Mouse (Mus musculus): ENCODE data around the gene Zfand6. TPM values are rescaled to one million over a fixed set of nuclear protein-coding genes. Genes with fewer than 3 reads are reported as not detected.

Zfand6 gene
- polyA plus RNA-seq, 1 experiment from 2014 or later = 198 TPM

DNA sequence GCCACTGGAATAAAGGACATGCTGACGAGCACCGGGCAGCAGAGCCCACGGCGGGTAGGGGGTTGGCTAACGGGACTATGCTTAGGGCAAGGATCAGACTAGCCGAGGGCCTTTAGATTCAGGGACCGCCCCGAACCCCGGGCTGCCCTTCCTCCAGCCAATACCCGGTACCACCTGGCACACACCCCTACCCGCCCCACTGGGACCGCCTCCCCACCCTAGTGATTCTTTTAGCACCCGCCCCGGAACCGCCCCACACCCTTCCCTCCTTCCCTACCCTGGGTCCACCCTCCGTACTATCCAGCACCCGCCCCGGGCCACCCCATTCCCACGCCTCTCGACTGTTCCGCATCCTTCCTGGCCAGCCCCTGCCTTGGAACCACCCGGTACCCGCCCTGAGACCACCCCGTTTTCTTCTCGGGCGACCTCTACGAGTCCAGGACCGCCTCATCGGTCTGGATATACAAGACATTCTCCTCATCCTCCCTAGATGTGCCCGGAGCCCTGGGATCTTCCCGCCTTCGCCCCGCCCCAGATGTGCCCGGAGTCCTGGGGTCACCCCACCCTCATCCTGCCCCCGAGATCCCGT is 84.0 kb downstream of the Zfand6 start:
- Histone ChIP-seq H3K4me3 (peak overlapping the region; percentile 55), H3K27ac (no peak overlapping the region), H3K4me1 (peaks cover 7% of the 10 kb centered on the region; the same call in 1 of the 2 replicates), H3K9me3 (no peaks in the 10 kb centered on the region), H3K36me3 (no peaks in the 10 kb centered on the region), H3K9ac (peak overlapping the region; percentile 54), H3K4me2 (replicated peaks) (peak overlapping the region; percentile 97), H3K27me3 (no peaks in the 10 kb centered on the region)
- ATAC-seq (ENCODE audit: insufficient number of reproducible peaks, insufficient read depth, low FRiP score, low TSS enrichment) = peak; percentile 86
- WGBS = under 1% methylated on average over 35 of the region's 36 CpGs

DNA sequence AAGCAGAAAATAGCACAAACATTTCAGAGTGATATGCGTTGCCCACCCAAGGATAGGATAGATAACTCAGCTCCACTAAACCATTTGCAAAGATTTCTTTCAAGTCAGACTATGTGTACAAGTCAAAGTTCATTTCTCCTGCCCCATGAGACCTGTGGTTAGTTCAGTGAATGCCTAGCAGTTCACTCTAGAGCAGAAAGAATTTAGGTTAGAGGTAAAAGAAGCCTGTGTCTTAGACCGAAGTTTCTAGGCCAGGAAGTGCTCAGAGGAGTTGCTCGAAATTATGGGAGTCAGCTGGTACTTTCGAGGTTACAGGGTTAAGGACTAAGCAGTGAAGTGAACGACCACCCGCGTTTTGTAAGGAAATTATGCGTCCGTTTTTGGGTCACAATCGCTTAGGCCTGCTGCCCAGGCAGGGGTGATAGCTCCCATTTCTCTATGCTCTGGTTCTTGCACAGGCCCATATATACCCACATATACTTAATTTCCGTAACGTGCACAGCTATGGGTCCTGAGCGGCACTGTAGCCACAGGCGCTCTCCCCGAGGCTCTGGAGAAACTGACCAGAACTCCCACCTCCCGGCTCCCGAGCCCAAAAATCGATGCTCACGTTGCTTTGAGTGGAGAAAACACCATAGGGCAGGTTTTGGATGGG is 84.6 kb downstream of the Zfand6 start:
- peaks cover 7% of the 10 kb centered on the region; the same call in 1 of the 2 replicates for H3K4me1 ChIP-seq
- H3K27ac ChIP-seq = no peak overlapping the region
- H3K9me3 ChIP-seq = no peaks in the 10 kb centered on the region
- H3K9ac ChIP-seq = peak overlapping the region; percentile 54
- 8% methylated on average over 19 of the region's 19 CpGs for WGBS
- peak overlapping the region; percentile 55 for H3K4me3 ChIP-seq
- peak overlapping the region; percentile 97 for H3K4me2 ChIP-seq (replicated peaks)
- no peaks in the 10 kb centered on the region for H3K36me3 ChIP-seq
- no peaks in the 10 kb centered on the region for H3K27me3 ChIP-seq
- 0 out of 2 replicates have a peak, but pooled peaks have one; percentile 54 for ATAC-seq (ENCODE audit: insufficient number of reproducible peaks, insufficient read depth, low FRiP score, low TSS enrichment)

DNA sequence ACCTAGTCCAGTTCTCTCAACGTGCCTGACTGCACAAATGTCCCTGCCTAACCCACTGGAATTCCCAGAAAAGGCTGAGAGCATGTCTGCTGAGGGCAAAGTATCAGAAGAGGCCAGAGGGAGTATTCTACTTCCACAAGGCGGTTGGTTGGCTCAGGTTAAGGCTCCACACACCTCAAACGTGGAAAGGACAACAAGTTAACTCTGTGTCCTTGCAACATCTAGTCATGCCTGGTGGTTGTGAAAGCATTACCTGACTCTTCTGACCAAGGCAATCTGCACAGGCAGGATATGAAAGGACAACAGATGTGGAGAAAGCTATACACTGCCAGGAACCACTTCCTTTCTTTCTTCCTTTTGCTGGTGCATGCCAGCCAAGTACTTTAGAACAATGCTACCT is 85.3 kb downstream of the Zfand6 start:
- 66% methylated on average over 3 of the region's 3 CpGs for WGBS

DNA sequence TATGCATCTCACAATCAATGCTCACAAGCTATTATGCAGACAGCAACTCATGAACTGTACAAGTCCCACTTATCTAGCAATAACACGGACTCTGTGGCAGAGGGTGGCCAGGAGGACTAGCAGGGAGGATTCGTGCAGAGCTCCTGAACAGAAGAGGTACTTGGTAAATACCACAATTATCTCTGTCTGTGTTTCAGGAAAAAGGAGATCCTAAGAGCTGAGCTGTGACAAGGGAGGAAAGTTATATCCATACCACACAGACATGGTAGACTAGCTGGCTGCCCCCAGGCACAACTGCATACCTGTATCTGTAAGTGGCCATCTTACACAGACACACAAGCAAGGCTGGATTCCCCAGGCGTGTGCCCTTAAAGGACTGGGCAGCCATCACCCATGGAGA is 88.4 kb downstream of the Zfand6 start:
- no peak for ATAC-seq (ENCODE audit: insufficient number of reproducible peaks, insufficient read depth, low FRiP score, low TSS enrichment)
- Histone ChIP-seq H3K4me1 (peaks cover 6% of the 10 kb centered on the region; the same call in 1 of the 2 replicates), H3K27me3 (no peaks in the 10 kb centered on the region), H3K36me3 (no peaks in the 10 kb centered on the region), H3K4me3 (no peak overlapping the region), H3K27ac (no peak overlapping the region), H3K9ac (no peak overlapping the region), H3K4me2 (replicated peaks) (no peak overlapping the region), H3K9me3 (no peaks in the 10 kb centered on the region)
- 80% methylated on average over 3 of the region's 3 CpGs for WGBS

More for the DNA sequence above, 85.3 kb downstream of the Zfand6 start:
- ATAC-seq (ENCODE audit: insufficient number of reproducible peaks, insufficient read depth, low FRiP score, low TSS enrichment) = no peak
- peaks cover 7% of the 10 kb centered on the region; the same call in 1 of the 2 replicates for H3K4me1 ChIP-seq
- H3K27me3 ChIP-seq = no peaks in the 10 kb centered on the region
- H3K9me3 ChIP-seq = no peaks in the 10 kb centered on the region
- no peak overlapping the region for H3K27ac ChIP-seq
- no peak overlapping the region for H3K9ac ChIP-seq
- H3K4me2 ChIP-seq (replicated peaks) = no peak overlapping the region
- no peaks in the 10 kb centered on the region for H3K36me3 ChIP-seq
- no peak overlapping the region for H3K4me3 ChIP-seq

DNA sequence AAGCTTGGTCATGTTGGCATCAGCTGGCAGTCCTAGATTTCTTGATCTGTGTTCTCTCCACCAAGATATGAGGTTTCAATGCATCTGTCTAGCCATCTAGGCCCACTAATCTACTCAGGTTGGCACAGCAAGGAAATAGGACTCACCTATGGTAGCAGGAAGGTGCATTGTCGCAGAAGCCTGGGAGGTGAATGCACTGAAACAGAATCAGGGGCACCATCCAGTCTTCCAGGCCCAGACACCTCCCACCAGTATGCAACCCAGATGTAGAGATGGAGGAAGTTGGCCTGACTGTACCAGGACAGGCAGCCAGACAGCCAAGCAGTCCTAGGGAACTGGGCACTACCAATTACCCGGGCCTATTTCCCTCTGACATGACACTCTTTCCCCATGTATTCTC is 89.1 kb downstream of the Zfand6 start:
- Histone ChIP-seq H3K9ac (no peak overlapping the region), H3K27ac (no peak overlapping the region), H3K4me1 (peaks cover 5% of the 10 kb centered on the region; the same call in 1 of the 2 replicates), H3K4me2 (replicated peaks) (no peak overlapping the region), H3K9me3 (no peaks in the 10 kb centered on the region), H3K27me3 (no peaks in the 10 kb centered on the region), H3K4me3 (no peak overlapping the region), H3K36me3 (no peaks in the 10 kb centered on the region)
- ATAC-seq (ENCODE audit: insufficient number of reproducible peaks, insufficient read depth, low FRiP score, low TSS enrichment) = no peak
- WGBS = 98% methylated on average over 2 of the region's 2 CpGs

- ATAC-seq (ENCODE audit: insufficient number of reproducible peaks, insufficient read depth, low FRiP score, low TSS enrichment) = no peak
- no peaks in the 10 kb centered on the region for H3K36me3 ChIP-seq
- H3K4me1 ChIP-seq = no peaks in the 10 kb centered on the region
These were observed 93.1 kb downstream of the Zfand6 start for GRCm38 (mm10) chr7:84596633-84597032.

DNA sequence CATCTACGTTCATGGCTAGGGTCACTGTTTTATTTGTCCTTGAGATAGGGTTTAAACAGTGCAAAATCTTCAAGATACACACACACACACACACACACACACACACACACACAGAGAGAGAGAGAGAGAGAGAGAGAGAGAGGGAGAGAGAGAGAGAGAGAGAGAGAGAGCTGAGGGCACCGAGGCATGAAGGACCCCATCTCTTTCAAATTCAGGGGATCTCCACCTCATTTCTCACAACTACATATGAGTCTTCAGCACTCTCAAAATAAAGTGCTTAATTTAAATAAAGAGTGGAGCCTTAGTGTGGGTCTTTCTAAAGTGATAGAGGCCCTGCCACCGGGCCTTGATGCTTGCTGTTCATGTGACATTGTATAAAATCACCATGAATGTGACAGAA is 93.8 kb downstream of the Zfand6 start:
- Histone ChIP-seq H3K9ac (no peak overlapping the region), H3K9me3 (no peaks in the 10 kb centered on the region), H3K27ac (no peak overlapping the region), H3K36me3 (no peaks in the 10 kb centered on the region), H3K27me3 (no peaks in the 10 kb centered on the region), H3K4me2 (replicated peaks) (no peak overlapping the region), H3K4me3 (no peak overlapping the region), H3K4me1 (no peaks in the 10 kb centered on the region)
- WGBS = 85% methylated on average over 3 of the region's 3 CpGs
- ATAC-seq (ENCODE audit: insufficient number of reproducible peaks, insufficient read depth, low FRiP score, low TSS enrichment) = no peak

More at GRCm38 (mm10) chr7:84596633-84597032, 93.1 kb downstream of the Zfand6 start:
- Histone ChIP-seq H3K4me2 (replicated peaks) (no peak overlapping the region), H3K27me3 (no peaks in the 10 kb centered on the region), H3K27ac (no peak overlapping the region), H3K9ac (no peak overlapping the region), H3K4me3 (no peak overlapping the region), H3K9me3 (no peaks in the 10 kb centered on the region)
- WGBS = 76% methylated on average over 3 of the region's 3 CpGs

DNA sequence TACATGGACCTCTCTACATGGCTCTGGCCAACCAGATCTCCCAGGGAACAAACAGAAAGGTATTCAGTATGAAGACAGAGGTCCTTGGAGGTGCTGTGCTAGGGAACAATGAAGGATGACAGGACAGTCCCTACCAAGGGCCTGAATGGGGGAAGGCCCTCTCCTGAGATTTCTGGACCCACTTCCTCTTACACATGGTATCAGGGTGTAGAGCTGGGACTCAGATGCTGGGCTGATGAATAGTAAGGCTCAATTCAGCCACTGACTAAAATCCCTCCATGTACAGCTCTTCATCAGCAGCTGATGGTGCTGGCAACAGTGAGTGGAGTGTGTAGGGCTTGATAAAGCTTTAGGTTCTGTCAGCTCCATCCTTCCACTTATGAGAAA is 94.8 kb downstream of the Zfand6 start:
- no peaks in the 10 kb centered on the region for H3K27me3 ChIP-seq
- no peak overlapping the region for H3K4me2 ChIP-seq (replicated peaks)
- 0 out of 2 replicates have a peak, but pooled peaks have one; percentile 14 for ATAC-seq (ENCODE audit: insufficient number of reproducible peaks, insufficient read depth, low FRiP score, low TSS enrichment)
- no peak overlapping the region for H3K4me3 ChIP-seq
- H3K9ac ChIP-seq = no peak overlapping the region
- H3K27ac ChIP-seq = no peak overlapping the region
- no peaks in the 10 kb centered on the region for H3K4me1 ChIP-seq
- no peaks in the 10 kb centered on the region for H3K9me3 ChIP-seq
- H3K36me3 ChIP-seq = no peaks in the 10 kb centered on the region

DNA sequence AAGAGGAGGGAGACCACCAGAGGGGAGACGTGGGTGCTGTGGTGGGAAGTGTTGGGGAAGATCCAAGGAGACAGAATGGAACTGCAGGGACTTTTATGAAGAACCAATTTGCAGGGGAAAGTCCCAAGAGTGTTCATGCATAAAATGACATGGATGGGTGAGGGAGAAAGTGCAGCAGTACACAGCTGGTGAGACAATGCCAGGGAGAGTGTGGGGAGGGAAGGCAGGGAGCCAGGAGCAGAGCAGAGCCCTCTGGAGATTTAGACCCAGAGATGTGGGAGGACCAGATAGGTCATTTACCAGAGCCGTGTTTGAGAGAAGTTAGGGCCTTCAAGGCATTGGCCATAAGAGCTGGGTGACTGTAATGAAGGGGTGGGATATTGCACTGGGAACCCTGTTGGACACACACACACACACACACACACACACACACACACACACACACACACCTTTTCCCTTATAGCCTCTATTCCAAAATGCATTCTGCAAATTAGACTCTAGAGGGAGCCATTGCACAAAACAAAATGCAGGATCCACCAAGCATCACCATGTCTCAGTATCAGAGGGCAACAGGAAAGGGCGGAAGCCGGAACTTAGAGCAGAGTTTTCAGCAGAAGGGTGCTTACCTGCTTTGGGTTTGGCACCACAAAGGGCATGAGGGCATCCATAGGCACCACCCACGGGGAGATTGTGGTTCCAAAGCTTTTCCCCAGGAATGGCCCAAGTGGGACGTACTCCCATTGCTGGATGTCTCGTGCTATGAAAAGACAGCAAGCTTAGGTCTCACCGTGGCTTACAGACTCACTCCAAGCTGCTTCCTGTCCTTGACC is 95.5 kb downstream of the Zfand6 start:
- no peak overlapping the region for H3K9ac ChIP-seq
- H3K4me3 ChIP-seq = no peak overlapping the region
- 49% methylated on average over 8 of the region's 8 CpGs for WGBS
- ATAC-seq (ENCODE audit: insufficient number of reproducible peaks, insufficient read depth, low FRiP score, low TSS enrichment) = peak; percentile 58; the same call in 1 of the 2 replicates
- H3K4me2 ChIP-seq (replicated peaks) = no peak overlapping the region
- no peaks in the 10 kb centered on the region for H3K4me1 ChIP-seq
- no peaks in the 10 kb centered on the region for H3K9me3 ChIP-seq
- H3K27me3 ChIP-seq = no peaks in the 10 kb centered on the region
- H3K27ac ChIP-seq = no peak overlapping the region
- H3K36me3 ChIP-seq = no peaks in the 10 kb centered on the region

GRCm38 (mm10) chr7:84591347-84591746 is 98.4 kb downstream of the Zfand6 start:
- H3K36me3 ChIP-seq = no peaks in the 10 kb centered on the region
- no peak overlapping the region for H3K4me2 ChIP-seq (replicated peaks)
- no peak for ATAC-seq (ENCODE audit: insufficient number of reproducible peaks, insufficient read depth, low FRiP score, low TSS enrichment)
- no peak overlapping the region for H3K4me3 ChIP-seq
- H3K27ac ChIP-seq = no peak overlapping the region
- H3K4me1 ChIP-seq = no peaks in the 10 kb centered on the region
- no peak overlapping the region for H3K9ac ChIP-seq
- H3K9me3 ChIP-seq = no peaks in the 10 kb centered on the region
- WGBS = 86% methylated on average over 3 of the region's 3 CpGs
- no peaks in the 10 kb centered on the region for H3K27me3 ChIP-seq

GRCm38 (mm10) chr7:84590622-84591021 is 99.1 kb downstream of the Zfand6 start:
- H3K27ac ChIP-seq = no peak overlapping the region
- H3K9ac ChIP-seq = no peak overlapping the region
- no peak overlapping the region for H3K4me3 ChIP-seq
- H3K4me2 ChIP-seq (replicated peaks) = no peak overlapping the region
- 92% methylated on average over 2 of the region's 2 CpGs for WGBS
- no peak for ATAC-seq (ENCODE audit: insufficient number of reproducible peaks, insufficient read depth, low FRiP score, low TSS enrichment)
- no peaks in the 10 kb centered on the region for H3K9me3 ChIP-seq
- no peaks in the 10 kb centered on the region for H3K36me3 ChIP-seq
- H3K27me3 ChIP-seq = no peaks in the 10 kb centered on the region
- no peaks in the 10 kb centered on the region for H3K4me1 ChIP-seq

All from embryonic facial prominence, embryonic 12.5 days (tissue).